Mouse (Mus musculus): ENCODE measurements at regions not wholly inside any gene's neighbourhood (a gene's known extent, or its start where the extent isn't known, plus 50 kb on each side); places are given as distances from the start of the nearest gene placed in this dataset.

DNA sequence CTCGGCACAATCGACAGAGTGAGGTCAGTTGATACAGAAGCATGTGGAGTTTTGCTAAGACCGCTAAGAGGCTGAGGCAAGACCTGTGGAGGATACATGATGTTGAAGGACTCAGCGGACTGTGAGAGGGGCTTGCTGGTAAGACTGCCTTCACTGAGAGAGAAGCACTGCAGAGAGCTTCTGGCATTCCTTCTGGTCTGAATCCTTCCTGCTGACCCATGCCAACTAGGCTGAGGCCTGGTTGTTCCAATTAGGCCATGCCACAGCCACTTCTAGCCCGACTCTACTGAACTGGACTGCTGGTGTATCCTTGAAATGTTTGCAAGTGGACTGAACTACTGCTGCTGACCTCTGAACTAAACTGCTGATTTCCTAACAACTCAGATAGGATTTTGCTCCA lies 187.0 kb upstream of the Pld5 start:
- TF ChIP-seq CTCF (IDR thresholded peaks at IDR 0.05; ENCODE audit: extremely low read depth, insufficient read length, insufficient replicate concordance, low read depth, low read length) (no peak), POLR2A (IDR thresholded peaks at IDR 0.05; ENCODE audit: low read depth, low read length) (no peak)

All from small intestine, adult 2 months (tissue).